Mouse (Mus musculus) heart, postnatal 10 days (tissue): ENCODE data around the gene AW011738. TPM values are rescaled to one million over a fixed set of nuclear protein-coding genes. Genes with fewer than 3 reads are reported as not detected.

Experiments used
- DNase-seq, 2 experiments: peaks; one replicate each; pipeline ENCODE4 v3.0.0; 2021
- intact Hi-C: fragments of 180-260 bp; cut with DNase I; formaldehyde crosslinking; loops from one replicate; pipeline ENCODE4 v1.15.1; 2025
- total RNA-seq, 2 experiments: library from RNA; stranded (reverse); gene quantifications; 2 replicates each; pipeline ENCODE4 v1.2.3; 2021

Gene AW011738
- 1 to 10 TPM; 6.1 to 8.2 TPM for total RNA-seq

DNA sequence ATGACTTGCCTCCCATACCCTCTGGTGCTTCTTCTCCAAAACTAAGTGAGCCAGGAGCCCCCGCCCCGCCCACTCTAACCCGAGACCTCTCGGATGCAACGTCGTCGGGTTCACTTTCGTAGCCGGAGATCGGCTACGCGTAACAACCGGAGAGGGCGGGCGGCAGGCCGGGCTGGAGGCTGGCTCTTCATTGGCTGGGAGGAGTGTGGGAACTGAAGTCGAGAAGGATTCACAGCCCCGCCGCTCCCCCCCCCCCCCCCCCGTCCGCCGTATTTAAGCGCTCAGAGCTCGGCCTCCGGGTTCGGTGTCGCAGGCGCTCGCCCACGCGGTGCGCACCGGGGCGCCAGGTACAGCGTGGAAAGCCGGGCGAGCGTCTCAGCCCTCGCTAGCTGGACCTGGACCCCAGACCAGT is at the start of gene AW011738:
TSS of gene AW011738 (plus strand) at position 304 of the 412 bp plus-strand sequence.
- intact Hi-C loops: no loop called here
- peak; percentile 78 to 84 for DNase-seq

DNA sequence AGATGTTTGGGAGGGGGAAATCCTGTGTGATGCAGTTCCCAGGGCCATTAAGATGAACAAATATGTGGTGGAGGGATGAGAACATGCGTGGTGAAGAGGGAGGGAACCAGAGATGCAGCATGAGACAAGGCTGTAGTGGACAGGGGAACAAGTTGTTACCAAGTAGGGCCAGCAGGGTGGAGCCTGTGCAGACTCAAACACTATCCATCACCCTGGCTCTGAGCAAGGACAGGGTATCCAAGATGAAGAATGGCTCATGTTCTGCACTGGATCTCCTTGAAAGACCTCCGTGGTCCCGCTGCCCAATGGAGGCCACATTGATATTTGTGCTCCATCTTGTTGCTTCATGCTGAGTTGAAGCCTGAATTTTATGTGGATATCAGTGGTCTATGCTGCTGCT is 48.3 kb upstream of the AW011738 start:
- no peak for DNase-seq
- intact Hi-C loops: no loop called here

DNA sequence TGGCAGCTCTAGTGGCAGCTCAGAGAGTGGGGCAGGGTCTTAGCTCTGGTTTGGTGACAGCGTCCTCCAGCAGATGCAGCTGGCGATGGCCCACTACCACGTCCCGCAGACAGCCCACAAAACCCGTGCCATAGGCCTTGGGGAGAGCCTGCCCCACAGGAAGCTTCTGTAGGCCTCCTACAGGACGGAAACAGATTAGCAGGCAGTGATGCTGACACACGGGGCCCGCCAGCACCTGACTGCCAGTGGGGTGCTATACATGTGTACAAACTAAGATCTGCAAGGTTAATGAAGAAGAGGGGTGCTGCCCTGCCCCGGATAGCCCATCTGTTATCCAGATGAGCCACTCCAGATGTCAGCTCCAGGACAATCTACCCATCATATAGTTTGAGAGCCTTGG is 36.6 kb upstream of the AW011738 start:
- intact Hi-C loops: no loop called here
- no peak for DNase-seq

DNA sequence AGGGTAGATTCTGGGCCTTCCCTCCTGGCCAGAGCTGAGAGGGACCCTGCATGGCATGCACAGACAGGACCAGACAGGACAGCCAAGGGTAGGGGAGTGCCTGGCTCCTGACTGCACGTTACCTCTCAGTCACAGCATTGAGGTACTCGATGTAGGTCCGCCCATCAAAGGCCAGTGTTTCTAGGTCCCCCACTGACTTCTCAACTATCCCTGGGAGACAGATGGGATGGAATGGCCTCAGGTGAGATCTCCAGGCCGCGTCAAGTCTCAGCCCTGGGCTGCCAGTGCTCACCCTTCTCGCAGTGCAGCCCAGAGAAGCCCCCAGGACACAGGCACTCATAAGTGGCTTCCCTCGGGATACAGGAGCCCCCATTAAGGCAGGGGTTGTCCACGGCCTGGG is 34.5 kb upstream of the AW011738 start:
- intact Hi-C loops: no loop called here
- no peak for DNase-seq

DNA sequence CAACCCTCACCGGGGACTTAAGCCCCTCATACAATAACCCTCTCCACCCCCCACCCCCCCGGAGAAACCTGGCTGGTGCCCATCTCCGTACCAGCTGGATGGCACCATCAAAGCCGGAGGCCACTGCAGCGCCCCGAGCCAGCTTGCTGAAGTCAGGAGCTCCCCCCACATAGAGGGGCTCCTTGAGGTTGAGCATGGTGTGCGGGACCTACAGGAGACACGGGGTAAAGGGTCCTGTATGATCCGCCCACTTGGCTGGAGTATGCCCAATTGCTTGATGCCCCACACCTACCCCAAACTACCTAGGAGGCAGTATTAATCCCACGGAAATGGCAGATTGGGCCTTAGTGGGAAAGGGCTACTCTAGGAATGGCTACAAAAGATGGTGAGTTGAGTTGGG is 34.0 kb upstream of the AW011738 start:
- intact Hi-C loops: no loop called here
- no peak for DNase-seq

DNA sequence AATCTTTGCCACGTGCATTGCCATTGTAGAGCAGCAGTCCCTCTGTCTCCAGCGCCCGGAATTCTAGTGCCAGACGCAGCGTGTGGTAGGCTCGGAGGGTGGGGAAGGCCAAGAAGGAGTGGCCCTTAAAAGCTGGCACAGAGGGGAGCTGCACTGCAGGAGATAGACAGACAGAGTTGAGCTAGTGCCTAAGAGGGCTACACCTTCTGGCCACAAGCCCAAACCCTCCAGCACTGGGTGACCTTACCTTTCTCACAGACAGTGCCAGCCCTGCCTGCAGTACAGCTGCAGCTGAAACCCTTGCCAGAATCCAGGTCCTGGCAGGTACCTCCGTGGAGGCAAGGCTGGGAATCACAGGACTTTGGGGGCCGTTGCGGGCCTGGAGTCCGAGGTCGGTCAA is 31.3 kb upstream of the AW011738 start:
- intact Hi-C loops: no loop called here

DNA sequence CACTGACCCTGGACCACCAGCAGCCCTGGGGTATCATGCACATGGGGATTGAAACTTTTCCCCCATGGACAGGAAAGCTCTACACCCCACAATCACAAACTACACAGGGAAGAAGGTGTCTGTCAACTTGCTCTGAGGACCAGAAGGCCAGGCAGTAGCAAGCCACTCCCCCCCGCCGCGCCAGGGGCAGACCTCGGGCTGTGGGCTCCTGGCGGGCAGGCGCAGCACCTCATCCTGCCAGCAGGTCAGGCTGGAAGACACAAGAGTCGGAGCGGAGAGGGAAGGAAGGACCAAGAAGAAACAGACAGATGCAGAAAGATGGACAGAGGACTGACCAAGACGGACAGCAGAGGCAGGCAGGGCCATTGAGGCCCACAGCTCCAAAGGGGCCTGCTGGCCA is 25.5 kb upstream of the AW011738 start:
- intact Hi-C loops: no loop called here
- no peak for DNase-seq

More for the DNA sequence above, 31.3 kb upstream of the AW011738 start:
- peak; percentile 77 to 83 for DNase-seq

DNA sequence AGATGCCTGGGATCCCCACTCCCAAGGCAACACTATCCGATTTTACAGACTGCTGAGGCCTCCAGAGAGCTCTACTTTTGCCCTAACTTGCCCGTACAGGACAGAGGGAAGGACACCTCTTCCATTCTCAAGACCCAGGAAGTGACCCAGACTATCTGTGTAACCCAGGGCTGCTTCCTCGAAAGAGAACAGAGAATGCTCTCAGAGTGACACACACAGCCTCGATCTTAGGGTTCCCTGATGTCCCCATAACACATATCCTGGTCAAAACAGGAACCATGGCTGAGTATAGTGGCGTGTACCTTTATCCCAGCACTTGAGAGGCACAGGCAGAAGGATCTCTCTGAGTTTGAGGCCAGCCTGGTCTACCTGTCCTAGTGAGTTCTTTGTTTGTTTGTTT is 19.4 kb upstream of the AW011738 start:
- intact Hi-C loops: loop anchor here (5.0 kb wide), 1 partner anchor 66 kb away; no protein-coding TSS in a partner anchor
- DNase-seq: no peak

DNA sequence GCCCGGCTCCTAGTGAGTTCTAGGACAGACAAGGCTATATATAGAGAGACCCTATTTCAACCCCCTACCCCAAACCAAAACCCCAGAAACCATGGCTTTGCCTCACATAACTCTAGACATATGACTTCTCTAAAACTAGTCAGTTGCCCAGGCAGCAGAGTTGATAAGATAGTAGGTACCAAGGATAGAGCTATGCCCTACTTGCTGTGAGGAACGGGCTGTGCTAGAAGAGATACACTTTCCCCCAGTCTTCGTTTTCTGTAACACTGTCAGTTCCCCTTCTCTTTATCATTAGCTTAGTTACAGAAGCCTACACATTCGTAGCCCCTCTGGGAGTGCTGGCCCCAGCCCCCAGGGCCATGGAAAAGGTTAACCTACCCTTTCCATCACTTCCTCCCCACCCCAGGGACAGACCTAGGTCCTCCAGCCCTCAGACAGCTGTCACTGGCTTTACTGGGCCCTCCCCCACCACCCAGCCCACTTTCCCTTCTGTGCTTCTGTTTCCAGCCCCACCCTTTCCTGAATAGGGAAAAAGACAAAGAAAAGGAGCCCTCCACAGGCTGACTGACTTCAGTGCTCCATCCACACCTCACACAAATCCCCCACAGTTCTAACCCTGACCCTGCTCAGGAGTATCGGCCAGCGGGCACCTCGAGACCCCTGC is 18.7 kb upstream of the AW011738 start:
- intact Hi-C loops: loop anchor here (5.0 kb wide), 1 partner anchor 67 kb away; no protein-coding TSS in a partner anchor
- DNase-seq: peak; percentile 27 to 32

DNA sequence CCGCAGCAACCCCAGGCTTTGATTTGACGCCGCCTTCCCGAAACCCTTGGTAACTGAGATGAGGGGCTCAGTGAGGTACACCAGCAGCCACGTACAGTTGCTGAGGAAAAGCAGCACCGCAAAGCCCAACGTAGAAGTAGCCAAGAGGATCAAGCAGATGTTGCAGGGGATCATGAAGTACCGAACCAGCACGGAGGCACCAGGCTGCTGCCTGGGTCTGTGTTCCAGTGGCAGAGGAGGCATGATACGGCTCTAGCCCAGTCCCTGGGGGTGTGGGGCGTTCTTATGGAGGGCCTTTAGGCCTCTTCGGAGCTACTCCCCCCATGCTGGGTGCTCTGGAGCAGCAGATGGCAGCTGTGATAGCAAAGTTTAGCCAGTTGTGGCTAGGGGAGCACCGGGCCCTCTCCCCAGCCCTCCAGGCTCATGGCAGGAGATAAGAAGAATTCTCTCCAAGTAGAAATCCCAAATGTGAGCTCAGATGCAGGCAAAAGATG is 17.6 kb upstream of the AW011738 start:
- DNase-seq: no peak
- intact Hi-C loops: no loop called here

DNA sequence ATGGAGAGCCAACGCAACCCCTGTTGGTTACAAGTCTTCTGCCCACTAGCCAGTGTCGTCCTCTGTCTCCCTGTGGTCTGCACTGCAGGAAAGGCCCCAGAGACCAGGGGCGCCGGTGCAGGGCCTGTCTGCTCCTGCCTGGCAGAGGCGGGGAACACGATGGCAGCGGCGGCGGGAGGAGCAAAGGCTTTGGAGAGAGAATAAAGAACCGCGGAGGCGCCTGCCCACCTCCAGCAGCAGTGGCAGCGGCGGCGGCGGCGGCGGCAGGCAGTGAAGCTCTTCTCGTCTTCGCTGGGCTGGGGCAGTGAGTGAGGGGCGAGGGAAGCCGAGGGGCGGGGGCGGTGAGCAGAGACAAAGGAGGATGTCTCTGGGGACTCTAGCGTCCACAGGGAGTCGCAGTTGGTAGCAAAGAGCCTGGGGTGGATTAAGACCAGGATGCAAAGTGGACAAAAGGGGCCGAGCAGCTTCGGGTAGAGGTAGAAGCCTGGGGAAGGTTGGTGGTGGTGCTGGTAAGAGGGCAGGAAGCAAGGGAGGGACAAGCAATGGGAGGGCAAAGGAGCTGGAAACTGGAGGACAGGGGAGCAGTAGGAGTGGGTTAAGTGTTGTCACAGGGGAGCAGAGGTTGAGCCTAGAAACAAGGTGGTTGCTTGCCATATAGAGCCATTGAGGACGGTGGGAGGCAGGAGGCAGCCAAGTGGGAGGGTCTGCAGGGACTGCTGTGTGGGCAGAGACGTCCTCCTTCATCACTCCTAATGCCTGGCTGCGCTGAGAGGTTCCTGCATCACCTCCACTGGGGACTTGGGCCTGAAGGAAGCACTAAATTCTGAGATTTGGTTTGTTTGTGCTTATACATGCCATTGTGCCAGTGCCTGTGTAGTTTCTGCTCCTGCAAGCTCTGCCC is 16.9 kb upstream of the AW011738 start:
- intact Hi-C loops: no loop called here
- no peak for DNase-seq

DNA sequence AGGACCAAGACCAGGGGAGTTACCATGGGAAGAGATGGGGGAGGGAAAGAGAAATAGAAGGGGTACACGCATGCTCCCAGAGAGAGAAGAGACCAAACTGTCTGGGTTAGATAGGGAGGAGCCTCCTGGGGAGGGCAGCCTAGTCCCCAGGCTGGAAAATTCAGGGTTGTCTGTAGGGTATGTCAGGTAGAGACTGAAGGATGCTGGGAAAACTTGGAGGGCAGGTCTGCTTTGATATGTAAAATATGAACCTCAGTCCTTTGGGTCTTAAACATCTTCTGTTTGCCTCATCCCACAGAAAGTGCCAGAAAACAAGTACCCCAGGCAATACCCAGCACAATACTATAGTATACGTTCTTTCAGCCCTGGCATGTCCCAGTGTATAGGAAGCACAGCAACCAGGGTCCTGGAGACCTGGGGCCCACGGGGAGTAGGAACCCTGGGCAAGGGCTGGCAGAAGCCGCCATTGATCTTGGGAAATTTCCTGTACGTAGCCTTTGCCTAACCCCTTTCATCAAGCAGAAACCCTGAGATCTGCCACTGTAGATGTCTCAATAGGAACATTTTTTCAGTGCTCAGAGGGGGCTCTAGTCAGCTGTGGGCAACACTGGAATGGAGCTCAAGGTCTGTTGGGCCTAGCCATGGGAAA is 14.8 kb upstream of the AW011738 start:
- intact Hi-C loops: no loop called here

DNA sequence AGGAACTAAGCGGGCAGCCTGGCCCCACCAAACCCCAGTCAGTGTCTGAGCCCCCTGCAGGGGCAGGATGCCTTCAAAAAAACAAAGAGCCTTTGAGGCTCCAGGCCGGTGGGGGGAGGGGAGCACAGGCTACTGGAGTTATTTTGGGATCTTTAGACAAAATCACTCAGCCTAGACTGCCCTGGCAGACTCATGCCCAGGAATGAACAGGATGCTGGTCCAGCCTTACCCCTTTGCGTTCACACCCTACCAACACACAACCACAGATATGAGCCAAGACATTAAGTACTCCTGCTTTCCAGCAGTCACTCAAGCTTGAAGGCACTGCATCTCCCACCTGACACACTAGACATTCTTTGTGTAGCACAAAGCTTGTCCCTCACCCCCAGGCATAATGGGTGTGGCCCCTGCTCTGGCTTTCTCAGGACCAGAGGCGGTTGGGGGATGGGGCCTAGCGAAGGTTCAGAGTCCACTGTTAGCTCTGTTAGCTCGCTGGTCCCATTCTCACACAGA is 14.2 kb upstream of the AW011738 start:
- intact Hi-C loops: no loop called here
- peak in 1 of 2 experiments; percentile 42 for DNase-seq

More for the DNA sequence above, 14.8 kb upstream of the AW011738 start:
- DNase-seq: no peak

DNA sequence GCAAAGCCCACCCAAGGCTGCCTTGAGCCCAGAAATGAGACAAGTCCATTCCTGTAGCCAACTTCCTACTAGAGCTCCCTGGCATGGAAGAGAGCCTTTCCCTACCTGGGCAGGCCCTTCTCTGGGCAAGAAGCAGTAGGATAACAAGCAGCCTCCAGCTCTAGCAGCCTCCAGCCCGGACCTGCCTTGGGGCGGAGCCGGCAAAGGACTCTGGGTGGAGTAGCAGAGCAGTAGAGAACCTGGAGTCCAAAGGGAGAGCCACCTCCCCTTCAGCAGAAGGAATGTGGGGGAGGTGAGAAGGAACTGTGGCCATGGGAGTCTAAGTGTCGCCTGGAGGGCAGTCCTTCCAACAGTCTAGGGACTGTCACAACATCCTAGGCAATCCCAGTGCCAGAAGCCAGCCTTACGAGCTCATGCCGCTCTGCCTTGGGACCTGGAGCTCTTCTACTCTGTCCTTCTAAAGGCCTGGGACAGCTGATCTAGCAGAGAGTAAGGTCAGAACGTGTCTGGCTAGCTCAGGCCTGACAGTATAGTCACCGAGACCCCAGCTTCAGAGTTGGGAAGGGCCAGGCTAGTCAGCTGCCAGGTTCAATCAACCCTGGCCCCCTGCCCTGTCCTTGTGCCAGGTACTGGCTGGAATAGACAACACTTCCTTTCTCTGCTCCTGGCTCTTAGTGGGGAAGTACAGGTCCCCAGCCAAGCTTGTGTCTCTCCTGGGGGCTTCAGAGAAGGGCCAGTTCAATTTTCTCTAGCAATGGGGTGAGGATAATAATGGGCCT is 10.5 kb upstream of the AW011738 start:
- intact Hi-C loops: no loop called here
- peak; percentile 60 to 62 for DNase-seq

DNA sequence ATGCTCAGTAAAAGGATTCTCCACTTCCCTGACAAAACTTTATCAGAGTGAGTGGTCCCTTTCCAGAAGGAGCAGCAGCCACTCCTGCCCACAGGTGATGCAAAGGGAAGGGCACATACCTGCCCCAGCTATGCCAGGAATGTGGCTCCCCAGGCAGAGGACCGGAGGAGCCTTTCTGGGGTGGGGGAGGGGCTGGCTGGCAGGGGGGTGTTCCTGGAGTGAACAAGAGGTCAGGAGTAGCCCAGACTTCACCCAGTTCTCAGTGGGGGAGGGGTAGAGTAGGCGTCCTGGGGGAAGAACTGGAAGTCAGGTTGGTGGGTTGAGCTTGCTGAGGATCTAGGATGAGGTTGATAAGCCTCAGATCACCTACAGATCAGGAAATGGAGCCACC is 9.9 kb upstream of the AW011738 start:
- intact Hi-C loops: no loop called here
- no peak for DNase-seq

DNA sequence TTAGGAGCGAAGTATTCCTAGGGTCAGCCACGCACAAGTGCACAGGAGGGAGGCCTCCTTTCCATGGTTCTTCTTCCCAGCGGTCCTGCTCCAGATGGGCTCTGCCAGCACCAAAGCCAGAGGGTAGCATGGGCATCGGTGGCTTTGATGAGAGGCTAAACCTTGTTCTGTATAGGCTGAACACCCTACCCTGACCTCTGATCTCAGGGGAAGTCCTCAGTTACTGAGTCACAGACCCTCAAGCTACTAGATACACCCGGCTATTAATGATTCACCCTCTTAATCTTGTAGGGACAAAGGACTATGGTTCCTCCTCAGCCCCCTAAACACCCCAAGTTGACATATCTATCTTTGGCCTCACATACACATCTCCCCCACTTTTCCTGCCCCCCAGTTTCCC is 9.2 kb upstream of the AW011738 start:
- intact Hi-C loops: no loop called here
- no peak for DNase-seq

DNA sequence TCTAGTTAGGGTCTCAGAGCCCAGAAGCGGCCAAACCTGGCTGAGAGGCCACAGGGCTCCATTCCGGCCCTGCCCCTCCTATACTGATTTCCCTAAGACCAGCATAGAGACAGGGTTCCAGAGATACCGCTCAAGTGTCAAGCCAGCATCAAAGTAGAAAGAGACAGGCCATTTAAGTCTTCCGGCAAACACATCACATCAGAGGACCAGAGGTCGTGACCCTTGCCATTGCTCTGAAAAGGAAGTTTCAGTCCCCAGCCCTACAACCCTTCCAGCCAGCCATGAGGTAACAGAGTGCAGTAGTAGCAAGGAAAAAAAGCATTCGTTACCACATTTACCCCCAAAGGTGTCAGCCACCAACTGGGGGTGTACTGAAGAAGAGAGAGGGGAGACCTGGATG is 8.8 kb upstream of the AW011738 start:
- intact Hi-C loops: no loop called here
- DNase-seq: no peak

DNA sequence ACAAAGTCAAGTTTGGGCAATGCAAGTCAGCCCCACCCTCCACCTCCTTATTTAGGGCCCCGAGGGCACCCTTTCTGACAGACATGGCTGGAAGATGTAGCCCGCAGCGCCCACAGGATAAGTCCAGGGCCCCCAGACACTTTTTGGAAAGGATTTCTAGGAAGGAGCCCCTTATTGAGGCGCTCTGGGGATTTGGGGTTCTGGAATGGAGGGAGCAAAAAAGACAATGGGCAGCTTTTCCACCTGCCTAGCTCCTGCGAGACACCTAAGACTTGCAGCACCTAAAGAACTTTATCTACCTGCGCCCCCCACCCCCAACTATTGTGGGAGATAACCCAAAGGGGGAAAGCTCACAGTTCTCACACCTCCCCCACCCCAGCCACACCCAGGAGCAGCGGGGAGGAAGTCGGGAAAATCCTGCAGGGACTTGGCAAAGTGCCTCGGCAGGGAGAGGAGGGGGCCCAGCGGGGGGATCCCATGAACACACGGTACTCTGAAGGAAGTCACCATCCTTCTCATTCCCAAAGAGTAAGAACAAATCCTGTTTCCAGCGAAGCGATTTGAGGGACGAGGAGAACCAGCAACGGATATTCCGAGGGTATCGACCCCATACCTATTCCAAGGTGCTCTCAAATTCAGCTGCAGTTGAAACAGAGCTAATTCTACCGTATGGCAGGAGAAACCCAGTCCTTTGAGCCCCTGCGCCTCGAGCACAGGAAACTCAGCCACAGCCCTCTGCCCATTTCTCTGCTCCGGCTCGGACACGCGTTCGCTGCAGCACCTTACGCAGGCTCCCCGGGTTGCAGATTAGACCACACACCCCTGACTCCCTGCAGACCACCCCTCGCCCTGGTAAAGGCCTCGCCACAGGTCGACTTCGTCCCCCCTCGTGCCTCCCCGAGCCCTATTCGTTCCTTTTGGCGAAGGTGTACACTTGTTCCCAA is 6.9 kb upstream of the AW011738 start:
- intact Hi-C loops: loop anchor here (5.0 kb wide), 1 partner anchor 84 kb away; no protein-coding TSS in a partner anchor
- DNase-seq: peak; percentile 79 to 82
